16 mouse cellular contexts compared by ENCODE assay signal in genomic region chr11:96711670-96712069, GRCm38 (mm10).
"Had no signal": no experiment of that assay in that cellular context is flagged by ENCODE, and none has a peak within 500 bp of the region (broad histone marks: within the 10 kb centered on the region; RNA-seq: fewer than 3 reads in every experiment).

No protein-coding gene starts in this region.

- H3K36me3 ChIP-seq: kidney, embryonic 15.5 days; limb, embryonic 15.5 days; midbrain, embryonic 12.5 days; midbrain, embryonic 15.5 days; stomach, embryonic 15.5 days had no signal

- H3K9me3 ChIP-seq: kidney, embryonic 15.5 days; limb, embryonic 15.5 days; midbrain, embryonic 12.5 days; midbrain, embryonic 15.5 days; stomach, embryonic 15.5 days had no signal

- H3K4me2 ChIP-seq: limb, embryonic 15.5 days; liver, embryonic 11.5 days; lung, embryonic 14.5 days; midbrain, embryonic 12.5 days; midbrain, embryonic 15.5 days; stomach, embryonic 15.5 days had no signal

- H3K9ac ChIP-seq: kidney, embryonic 15.5 days; limb, embryonic 15.5 days; liver, embryonic 14.5 days; liver, postnatal 0 days; lung, embryonic 14.5 days; midbrain, embryonic 12.5 days; midbrain, embryonic 15.5 days; stomach, embryonic 15.5 days had no signal

- H3K27me3 ChIP-seq: midbrain, embryonic 12.5 days; midbrain, embryonic 15.5 days; stomach, embryonic 15.5 days had no signal

- DNase-seq: layer of hippocampus, postnatal 36 days; liver, postnatal 0 days; retina, postnatal 1 day; right cerebral cortex, postnatal 25 days; spleen, adult 18-20 months; thymus, postnatal 25 days had no signal

- H3K27ac ChIP-seq: limb, embryonic 15.5 days; liver, embryonic 14.5 days; macrophage; midbrain, embryonic 12.5 days; midbrain, embryonic 15.5 days; stomach, embryonic 15.5 days had no signal

- H3K4me1 ChIP-seq: stomach, embryonic 15.5 days had no signal

- ATAC-seq: liver, postnatal 0 days; lung, postnatal 0 days; midbrain, embryonic 15.5 days had no signal

- H3K4me3 ChIP-seq: kidney, embryonic 15.5 days; limb, embryonic 15.5 days; midbrain, embryonic 12.5 days; midbrain, embryonic 15.5 days; stomach, embryonic 15.5 days had no signal
